ENCODE assay signal across 15 mouse cellular contexts in the genomic region with DNA sequence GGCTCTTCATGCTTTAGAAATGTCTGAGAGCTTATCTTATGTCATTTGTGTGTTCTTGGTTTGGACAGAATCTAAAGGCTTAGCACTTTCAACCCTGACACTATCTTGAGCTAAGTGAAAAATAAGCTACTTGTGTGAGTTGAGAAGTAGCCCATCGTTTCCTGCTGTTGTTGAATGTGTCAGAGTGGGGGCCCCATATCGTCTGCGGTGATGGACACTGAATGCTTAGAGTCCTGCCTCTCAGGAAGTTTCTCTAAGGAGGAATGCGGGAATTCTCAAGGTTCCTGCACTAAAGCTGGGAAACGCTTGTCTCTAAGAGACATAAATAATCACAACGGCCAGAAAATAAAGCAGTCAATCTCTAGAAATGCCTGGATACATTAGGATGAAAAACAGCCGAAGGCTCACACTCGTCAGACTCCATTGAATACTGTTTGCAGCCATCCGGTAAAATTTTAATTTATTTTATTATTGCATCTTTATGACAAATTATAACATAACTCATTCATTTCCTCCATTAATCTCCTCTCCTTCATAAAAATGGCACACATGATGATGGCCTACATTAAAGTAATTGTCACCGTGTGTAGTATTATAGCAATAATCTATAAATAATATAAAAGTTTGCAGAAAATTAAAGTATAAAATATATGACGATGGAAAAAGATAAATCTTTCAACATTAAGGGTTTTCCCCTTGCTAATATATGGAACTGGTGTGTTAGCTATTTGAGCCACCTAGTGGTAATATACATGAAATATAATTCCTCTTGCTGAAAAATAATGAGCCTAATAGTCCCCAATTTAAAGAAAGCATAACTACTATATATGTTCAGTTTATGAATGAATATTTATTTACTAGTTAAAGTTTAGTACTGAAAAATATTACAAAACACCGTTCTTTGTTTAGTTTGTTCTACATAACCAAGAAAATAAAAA.
DNase-seq lines count a peak whose midpoint lies in the region; ATAC-seq and TF ChIP-seq lines count a peak whose summit lies in the region.
"Had no signal": no experiment of that assay in that cellular context is flagged by ENCODE, and none has a peak within 500 bp of the region (broad histone marks: within the 10 kb centered on the region; RNA-seq: fewer than 3 reads in every experiment).

No protein-coding gene starts in this region.

- intact Hi-C loops in gastrocnemius, postnatal 36 days (cut with DNase I) = no loop called here

- H3K4me2 ChIP-seq in kidney, embryonic 14.5 days (replicated peaks; ENCODE audit: low read depth, low read length) = no peak overlapping the region
- no peak overlapping the region for H3K4me2 ChIP-seq in lung, postnatal 0 days (replicated peaks; ENCODE audit: low read depth, low read length)
- no peak overlapping the region for H3K4me2 ChIP-seq in neural tube, embryonic 14.5 days (ENCODE audit: low read depth, low read length)
- H3K4me2 ChIP-seq: embryonic facial prominence, embryonic 15.5 days; lung, embryonic 15.5 days had no signal

- no peaks in the 10 kb centered on the region for H3K4me1 ChIP-seq in kidney, embryonic 14.5 days (ENCODE audit: control insufficient read depth, insufficient read depth, low read length)
- H3K4me1 ChIP-seq in lung, postnatal 0 days (ENCODE audit: insufficient read depth, low read depth, low read length) = no peaks in the 10 kb centered on the region
- H3K4me1 ChIP-seq in neural tube, embryonic 14.5 days (ENCODE audit: control insufficient read depth, insufficient read depth, low read length) = no peaks in the 10 kb centered on the region
- H3K4me1 ChIP-seq: embryonic facial prominence, embryonic 15.5 days; lung, embryonic 15.5 days; midbrain, embryonic 10.5 days had no signal

- H3K27ac ChIP-seq in kidney, embryonic 14.5 days (ENCODE audit: low read depth, low read length) = no peak overlapping the region
- H3K27ac ChIP-seq in lung, postnatal 0 days (ENCODE audit: low read length) = no peak overlapping the region
- no peak overlapping the region for H3K27ac ChIP-seq in neural tube, embryonic 14.5 days (ENCODE audit: low read depth, low read length)
- H3K27ac ChIP-seq: embryonic facial prominence, embryonic 15.5 days; lung, embryonic 15.5 days; midbrain, embryonic 10.5 days had no signal

- H3K9ac ChIP-seq in kidney, embryonic 14.5 days (ENCODE audit: low read depth, low read length) = no peak overlapping the region
- no peak overlapping the region for H3K9ac ChIP-seq in lung, postnatal 0 days (replicated peaks; ENCODE audit: low read depth)
- H3K9ac ChIP-seq in neural tube, embryonic 14.5 days (replicated peaks; ENCODE audit: low read depth, low read length) = no peak overlapping the region
- H3K9ac ChIP-seq: embryonic facial prominence, embryonic 15.5 days; lung, embryonic 15.5 days had no signal

- no peak overlapping the region for H3K4me3 ChIP-seq in kidney, embryonic 14.5 days (ENCODE audit: low read length)
- H3K4me3 ChIP-seq in lung, postnatal 0 days (ENCODE audit: low read depth, low read length) = no peak overlapping the region
- H3K4me3 ChIP-seq in neural tube, embryonic 14.5 days (ENCODE audit: low read depth, low read length) = no peak overlapping the region
- H3K4me3 ChIP-seq: embryonic facial prominence, embryonic 15.5 days; lung, embryonic 15.5 days; midbrain, embryonic 10.5 days had no signal

- no peak for TF ChIP-seq EP300 in lung, postnatal 0 days (IDR thresholded peaks at IDR 0.05)

- ATAC-seq in kidney, embryonic 14.5 days (ENCODE audit: low FRiP score, low TSS enrichment) = peak; percentile 86
- no peak for ATAC-seq in lung, postnatal 0 days
- ATAC-seq in neural tube, embryonic 14.5 days (ENCODE audit: low read depth) = peak; percentile 57
- ATAC-seq: forebrain, embryonic 16.5 days had no signal

- 28% methylated on average over 12 of the region's 12 CpGs for WGBS in kidney, embryonic 14.5 days
- WGBS in lung, postnatal 0 days = 45% methylated on average over 12 of the region's 12 CpGs
- 52% methylated on average over 12 of the region's 12 CpGs for WGBS in neural tube, embryonic 14.5 days

- no peaks in the 10 kb centered on the region for H3K36me3 ChIP-seq in kidney, embryonic 14.5 days (ENCODE audit: control insufficient read depth, insufficient read depth, low read length)
- no peaks in the 10 kb centered on the region for H3K36me3 ChIP-seq in lung, postnatal 0 days (ENCODE audit: insufficient read depth, low read length)
- no peaks in the 10 kb centered on the region for H3K36me3 ChIP-seq in neural tube, embryonic 14.5 days (ENCODE audit: control insufficient read depth, insufficient read depth, low read length)
- H3K36me3 ChIP-seq: embryonic facial prominence, embryonic 15.5 days; lung, embryonic 15.5 days; midbrain, embryonic 10.5 days had no signal

- no peaks in the 10 kb centered on the region for H3K9me3 ChIP-seq in kidney, embryonic 14.5 days (ENCODE audit: control insufficient read depth, low read length)
- H3K9me3 ChIP-seq in lung, postnatal 0 days (ENCODE audit: low read length) = no peaks in the 10 kb centered on the region
- H3K9me3 ChIP-seq in neural tube, embryonic 14.5 days (ENCODE audit: control insufficient read depth, low read length) = no peaks in the 10 kb centered on the region
- H3K9me3 ChIP-seq: embryonic facial prominence, embryonic 15.5 days; lung, embryonic 15.5 days; midbrain, embryonic 10.5 days had no signal

- TF ChIP-seq CTCF in lung, postnatal 0 days (IDR thresholded peaks at IDR 0.05) = peak; percentile 46

- peak; percentile 16 for DNase-seq in cerebellum, adult 9-10 months
- DNase-seq in cerebellum, postnatal 14 days = no peak
- DNase-seq in kidney, adult 9 months = no peak
- peak; percentile 48 for DNase-seq in lung, postnatal 0 days (ENCODE audit: low spot score)
- DNase-seq in lung, postnatal 4 days = no peak
- no peak for DNase-seq in gastrocnemius, postnatal 36 days
- DNase-seq: cerebellum, postnatal 36 days; gastrocnemius, postnatal 14 days; heart, postnatal 10 days had no signal

- no peaks in the 10 kb centered on the region for H3K27me3 ChIP-seq in kidney, embryonic 14.5 days (ENCODE audit: control insufficient read depth, insufficient read depth, low read length)
- no peaks in the 10 kb centered on the region for H3K27me3 ChIP-seq in lung, postnatal 0 days (replicated peaks; ENCODE audit: insufficient read depth, low read length)
- no peaks in the 10 kb centered on the region for H3K27me3 ChIP-seq in neural tube, embryonic 14.5 days (ENCODE audit: control insufficient read depth, insufficient read depth, low read length)
- H3K27me3 ChIP-seq: embryonic facial prominence, embryonic 15.5 days; lung, embryonic 15.5 days had no signal

Comparison
In these comparisons a context has a peak if more than half of its experiments do, and no peak if none do; other contexts are left out.
1. DNase-seq: peak in cerebellum, adult 9-10 months (single experiment) and lung, postnatal 0 days (single experiment); none in cerebellum, postnatal 14 days (0 of 2), kidney, adult 9 months (single experiment), lung, postnatal 4 days (0 of 2) and gastrocnemius, postnatal 36 days (0 of 2).